Mouse (Mus musculus): ENCODE measurements around the gene Nav2. TPM values are rescaled to one million over a fixed set of nuclear protein-coding genes. Genes with fewer than 3 reads are reported as not detected.

Nav2 gene
- polyA plus RNA-seq, 1 experiment: 21.9 TPM

GRCm38 (mm10) chr7:48914630-48915506, 6.4 kb downstream of the Nav2 start:
- no peaks in the 10 kb centered on the region for H3K27me3 ChIP-seq (ENCODE audit: control insufficient read depth, insufficient read depth, insufficient read length)
- no peaks in the 10 kb centered on the region for H3K36me3 ChIP-seq (ENCODE audit: control insufficient read depth, insufficient read depth)
- no peak for TF ChIP-seq MAX (IDR thresholded peaks at IDR 0.05; ENCODE audit: low read depth)
- no peaks in the 10 kb centered on the region for H3K79me2 ChIP-seq (ENCODE audit: control insufficient read depth, insufficient read depth)
- no peak overlapping the region for H3K4me3 ChIP-seq
- no peak overlapping the region for H3ac ChIP-seq (ENCODE audit: control insufficient read depth, insufficient read length)
- no peak overlapping the region for H3K4me2 ChIP-seq (ENCODE audit: low read depth)

GRCm38 (mm10) chr7:48917463-48917862, 8.9 kb downstream of the Nav2 start:
- Histone ChIP-seq H3ac (ENCODE audit: control insufficient read depth, insufficient read length) (no peak overlapping the region), H3K4me2 (ENCODE audit: low read depth) (peak overlapping the region; percentile 72), H3K79me2 (ENCODE audit: control insufficient read depth, insufficient read depth) (no peaks in the 10 kb centered on the region), H3K4me3 (peak overlapping the region; percentile 6), H3K27me3 (ENCODE audit: control insufficient read depth, insufficient read depth, insufficient read length) (no peaks in the 10 kb centered on the region), H3K36me3 (ENCODE audit: control insufficient read depth, insufficient read depth) (no peaks in the 10 kb centered on the region)
- no peak for TF ChIP-seq POLR2A (IDR thresholded peaks at IDR 0.05; ENCODE audit: insufficient read length, low read depth)
- TF ChIP-seq POLR2AphosphoS2 (IDR thresholded peaks at IDR 0.05; ENCODE audit: insufficient read length, low read depth): no peak
- TF ChIP-seq REST (IDR thresholded peaks at IDR 0.05; ENCODE audit: insufficient read depth, insufficient read length): no peak
- no peak for TF ChIP-seq MYOG (IDR thresholded peaks at IDR 0.05; ENCODE audit: control insufficient read depth in 1 of 3, insufficient read depth in 1 of 3, insufficient read length in 2 of 3, low read depth in 2 of 3)
- no peak for TF ChIP-seq MAX (IDR thresholded peaks at IDR 0.05; ENCODE audit: low read depth)
- TF ChIP-seq TCF12 (IDR thresholded peaks at IDR 0.05; ENCODE audit: insufficient read depth, poor library complexity, severe bottlenecking): no peak
- TF ChIP-seq USF1 (IDR thresholded peaks at IDR 0.05; ENCODE audit: low read depth): no peak
- TF ChIP-seq CEBPB (IDR thresholded peaks at IDR 0.05; ENCODE audit: insufficient read depth, poor library complexity, severe bottlenecking): no peak

DNA sequence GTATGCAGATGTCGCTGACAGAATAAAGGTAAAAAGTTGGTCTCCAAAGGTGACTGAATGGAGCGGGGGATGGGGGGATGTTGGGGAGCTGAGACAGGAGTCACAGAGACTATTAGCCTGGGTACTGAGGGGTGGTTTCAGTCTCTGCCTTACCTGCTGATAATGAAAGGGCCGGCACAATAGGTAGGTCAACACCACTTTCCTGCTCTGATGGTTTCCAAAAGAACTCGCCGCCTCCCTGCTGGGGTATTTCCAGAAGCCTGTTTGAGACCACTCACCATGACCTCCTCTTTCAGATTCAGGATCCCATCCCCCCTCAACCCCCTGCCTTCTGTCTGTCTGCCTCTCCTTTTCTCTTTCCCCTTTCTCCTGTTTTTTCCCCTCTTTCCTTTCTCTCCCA, 9.5 kb downstream of the Nav2 start:
- Histone ChIP-seq H3K4me2 (ENCODE audit: low read depth) (peak overlapping the region; percentile 72), H3K79me2 (ENCODE audit: control insufficient read depth, insufficient read depth) (no peaks in the 10 kb centered on the region), H3ac (ENCODE audit: control insufficient read depth, insufficient read length) (no peak overlapping the region), H3K4me3 (peak overlapping the region; percentile 6), H3K27me3 (ENCODE audit: control insufficient read depth, insufficient read depth, insufficient read length) (no peaks in the 10 kb centered on the region), H3K36me3 (ENCODE audit: control insufficient read depth, insufficient read depth) (no peaks in the 10 kb centered on the region)
- TF ChIP-seq USF1 (IDR thresholded peaks at IDR 0.05; ENCODE audit: low read depth): no peak
- TF ChIP-seq TCF12 (IDR thresholded peaks at IDR 0.05; ENCODE audit: insufficient read depth, poor library complexity, severe bottlenecking): no peak
- TF ChIP-seq MYOD1 (IDR thresholded peaks at IDR 0.05; ENCODE audit: control insufficient read depth in 1 of 3, insufficient read length in 2 of 3, low read depth in 2 of 3): no peak
- no peak for TF ChIP-seq MAX (IDR thresholded peaks at IDR 0.05; ENCODE audit: low read depth)
- TF ChIP-seq MYOG (IDR thresholded peaks at IDR 0.05; ENCODE audit: control insufficient read depth in 1 of 3, insufficient read depth in 1 of 3, insufficient read length in 2 of 3, low read depth in 2 of 3): no peak
- no peak for TF ChIP-seq POLR2A (IDR thresholded peaks at IDR 0.05; ENCODE audit: insufficient read length, low read depth)
- TF ChIP-seq SRF (IDR thresholded peaks at IDR 0.05; ENCODE audit: control insufficient read depth, insufficient read length, low read depth): no peak
- no peak for TF ChIP-seq CEBPB (IDR thresholded peaks at IDR 0.05; ENCODE audit: insufficient read depth, poor library complexity, severe bottlenecking)
- TF ChIP-seq POLR2AphosphoS2 (IDR thresholded peaks at IDR 0.05; ENCODE audit: insufficient read length, low read depth): no peak
- no peak for TF ChIP-seq REST (IDR thresholded peaks at IDR 0.05; ENCODE audit: insufficient read depth, insufficient read length)
- TF ChIP-seq TCF3 (IDR thresholded peaks at IDR 0.05; ENCODE audit: insufficient read length, low read depth): no peak
- TF ChIP-seq E2F4 (IDR thresholded peaks at IDR 0.05; ENCODE audit: insufficient read depth): no peak

GRCm38 (mm10) chr7:48918389-48918788, 9.9 kb downstream of the Nav2 start:
- Histone ChIP-seq H3K79me2 (ENCODE audit: control insufficient read depth, insufficient read depth) (no peaks in the 10 kb centered on the region), H3K4me3 (peak overlapping the region; percentile 6), H3K4me2 (ENCODE audit: low read depth) (peak overlapping the region; percentile 72), H3K27me3 (ENCODE audit: control insufficient read depth, insufficient read depth, insufficient read length) (no peaks in the 10 kb centered on the region), H3ac (ENCODE audit: control insufficient read depth, insufficient read length) (no peak overlapping the region), H3K36me3 (ENCODE audit: control insufficient read depth, insufficient read depth) (no peaks in the 10 kb centered on the region)
- TF ChIP-seq MAX (IDR thresholded peaks at IDR 0.05; ENCODE audit: low read depth) (no peak), POLR2A (IDR thresholded peaks at IDR 0.05; ENCODE audit: insufficient read length, low read depth) (peak; percentile 20), MYOG (IDR thresholded peaks at IDR 0.05; ENCODE audit: control insufficient read depth in 1 of 3, insufficient read depth in 1 of 3, insufficient read length in 2 of 3, low read depth in 2 of 3) (peak in 1 of 3 experiments; percentile 36), MYOD1 (IDR thresholded peaks at IDR 0.05; ENCODE audit: control insufficient read depth in 1 of 3, insufficient read length in 2 of 3, low read depth in 2 of 3) (peak in 2 of 3 experiments; percentile 32 to 56)

GRCm38 (mm10) chr7:48923620-48924019, 15.1 kb downstream of the Nav2 start:
- H3K27me3 ChIP-seq (ENCODE audit: control insufficient read depth, insufficient read depth, insufficient read length): no peaks in the 10 kb centered on the region
- no peak overlapping the region for H3K4me3 ChIP-seq
- no peak for TF ChIP-seq E2F4 (IDR thresholded peaks at IDR 0.05; ENCODE audit: insufficient read depth)
- no peak for TF ChIP-seq POLR2A (IDR thresholded peaks at IDR 0.05; ENCODE audit: insufficient read length, low read depth)
- no peak for TF ChIP-seq REST (IDR thresholded peaks at IDR 0.05; ENCODE audit: insufficient read depth, insufficient read length)
- no peak for TF ChIP-seq TCF12 (IDR thresholded peaks at IDR 0.05; ENCODE audit: insufficient read depth, poor library complexity, severe bottlenecking)
- no peak for TF ChIP-seq SRF (IDR thresholded peaks at IDR 0.05; ENCODE audit: control insufficient read depth, insufficient read length, low read depth)
- TF ChIP-seq USF1 (IDR thresholded peaks at IDR 0.05; ENCODE audit: low read depth): no peak
- no peak for TF ChIP-seq POLR2AphosphoS2 (IDR thresholded peaks at IDR 0.05; ENCODE audit: insufficient read length, low read depth)
- no peak overlapping the region for H3ac ChIP-seq (ENCODE audit: control insufficient read depth, insufficient read length)
- no peak overlapping the region for H3K4me2 ChIP-seq (ENCODE audit: low read depth)
- no peaks in the 10 kb centered on the region for H3K79me2 ChIP-seq (ENCODE audit: control insufficient read depth, insufficient read depth)
- H3K36me3 ChIP-seq (ENCODE audit: control insufficient read depth, insufficient read depth): no peaks in the 10 kb centered on the region
